Mouse (Mus musculus) kidney, adult 2 months (tissue): Measurements from ENCODE around the gene Crot. TPM values are rescaled to one million over a fixed set of nuclear protein-coding genes. Genes with fewer than 3 reads are reported as not detected.
A peak's percentile ranks its signal among the peaks of the same experiment; 100 is the strongest.

ENCODE experiments used
- DNase-seq: peaks from one replicate; pipeline ENCODE4 v3.0.0; 2021
- H3K27ac ChIP-seq: fragments of 200-500 bp; 2 replicates; pipeline ENCODE4 v1.5.1; 2012; ENCODE audit warnings: low read depth, low read length, control low read depth, inconsistent platforms; ENCODE audit not compliant: insufficient read depth
- H3K27me3 ChIP-seq: fragments of 200-500 bp; replicated peaks from 2 replicates; pipeline ENCODE4 v1.6.1; 2012; ENCODE audit warnings: mild to moderate bottlenecking, moderate library complexity, low read length, inconsistent platforms; ENCODE audit not compliant: control insufficient read depth, insufficient read depth
- H3K36me3 ChIP-seq: fragments of 200-500 bp; 2 replicates; pipeline ENCODE4 v1.6.1; 2012; ENCODE audit warnings: mild to moderate bottlenecking, moderate library complexity, low read length, inconsistent platforms; ENCODE audit not compliant: control insufficient read depth, insufficient read depth
- H3K4me1 ChIP-seq: fragments of 200-500 bp; 2 replicates; pipeline ENCODE4 v1.6.1; 2011; ENCODE audit warnings: low read length; ENCODE audit not compliant: control insufficient read depth, insufficient read depth
- H3K4me3 ChIP-seq: fragments of 200-500 bp; 2 replicates; pipeline ENCODE4 v1.5.1; 2011; ENCODE audit warnings: mild to moderate bottlenecking, low read depth, low read length, control low read depth; ENCODE audit not compliant: insufficient read depth
- CTCF ChIP-seq: fragments of 200-500 bp; conservative IDR thresholded peaks from 2 replicates; pipeline ENCODE4 v1.5.1; 2011; ENCODE audit warnings: low read depth, mild to moderate bottlenecking, control low read depth, low read length, moderate library complexity, mixed read lengths; ENCODE audit not compliant: insufficient read depth, insufficient read length
- POLR2A ChIP-seq: fragments of 200-500 bp; IDR thresholded peaks from one replicate; pipeline ENCODE4 v1.6.1; 2011; ENCODE audit warnings: low read depth, low read length, control low read depth
- WGBS: fragments of 180-500 bp; shearing (Covaris S2); methylation state at CpG from one replicate; pipeline ENCODE4 v1.1.7; 2018; 5-methylcytosine and 5-hydroxymethylcytosine counted together
- polyA plus RNA-seq: library from polyadenylated mRNA; depleted of rRNA; stranded (reverse); fragments of >200 nt; gene quantifications from 2 replicates; pipeline ENCODE4 v1.2.3, GENCODE M21; 2012

Gene Crot
- polyA plus RNA-seq, 1 experiment, result 43.5 TPM

GRCm38 (mm10) chr5:9037292-9037691 lies 40.2 kb upstream of the Crot start:
- Histone ChIP-seq H3K27me3 (no peaks in the 10 kb centered on the region), H3K4me1 (peaks cover 8% of the 10 kb centered on the region; the same call in 1 of the 2 replicates), H3K27ac (no peak overlapping the region), H3K36me3 (no peaks in the 10 kb centered on the region), H3K4me3 (no peak overlapping the region)
- DNase-seq, result no peak
- 71% methylated on average over 4 of the region's 4 CpGs for WGBS
- TF ChIP-seq CTCF, result no peak
- no peak for TF ChIP-seq POLR2A

DNA sequence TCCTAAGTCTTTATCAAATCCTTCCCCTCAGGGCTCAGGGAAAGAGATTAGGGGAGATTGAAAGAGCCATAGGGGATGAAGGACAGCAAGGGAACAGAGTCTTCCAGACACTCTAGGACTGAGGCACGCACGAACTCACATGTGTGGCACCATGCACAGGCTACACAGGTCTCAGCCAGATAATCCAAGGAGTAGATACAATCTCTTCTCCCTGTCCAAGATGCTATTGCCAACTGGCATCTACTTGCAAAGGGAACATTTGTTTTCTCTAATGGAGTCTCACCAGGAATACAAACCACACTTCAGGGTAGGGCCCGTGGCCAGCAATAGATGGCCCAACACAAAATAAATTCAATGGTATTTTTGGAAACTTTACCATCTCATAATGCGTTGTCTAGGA lies 38.3 kb upstream of the Crot start:
- no peak for DNase-seq
- H3K27ac ChIP-seq, result peak overlapping the region; percentile 91
- WGBS, result 93% methylated on average over 4 of the region's 4 CpGs

GRCm38 (mm10) chr5:9034535-9034934 lies 37.4 kb upstream of the Crot start:
- peak overlapping the region; percentile 91 for H3K27ac ChIP-seq
- no peak overlapping the region for H3K4me3 ChIP-seq
- no peaks in the 10 kb centered on the region for H3K27me3 ChIP-seq
- peak; percentile 92 for DNase-seq
- peaks cover 8% of the 10 kb centered on the region; the same call in 1 of the 2 replicates for H3K4me1 ChIP-seq
- TF ChIP-seq CTCF (no peak), POLR2A (no peak)
- 45% methylated on average over 9 of the region's 9 CpGs for WGBS
- H3K36me3 ChIP-seq, result no peaks in the 10 kb centered on the region

More for the DNA sequence above, 38.3 kb upstream of the Crot start:
- Histone ChIP-seq H3K36me3 (no peaks in the 10 kb centered on the region), H3K27me3 (no peaks in the 10 kb centered on the region), H3K4me1 (peaks cover 8% of the 10 kb centered on the region; the same call in 1 of the 2 replicates), H3K4me3 (no peak overlapping the region)
- TF ChIP-seq POLR2A, result no peak
- TF ChIP-seq CTCF, result no peak

- Histone ChIP-seq H3K36me3 (no peaks in the 10 kb centered on the region), H3K27me3 (no peaks in the 10 kb centered on the region), H3K27ac (peak overlapping the region; percentile 91), H3K4me1 (peaks cover 8% of the 10 kb centered on the region; the same call in 1 of the 2 replicates), H3K4me3 (no peak overlapping the region)
- DNase-seq, result peak; percentile 70
- whole genome bisulfite sequencing, result 63% methylated on average over 5 of the region's 5 CpGs
- TF ChIP-seq CTCF (no peak), POLR2A (no peak)
These were observed 36.7 kb upstream of the Crot start for GRCm38 (mm10) chr5:9033843-9034242.

GRCm38 (mm10) chr5:9032641-9033040 lies 35.5 kb upstream of the Crot start:
- TF ChIP-seq CTCF, result no peak
- TF ChIP-seq POLR2A, result no peak
- no peak for DNase-seq
- Histone ChIP-seq H3K36me3 (no peaks in the 10 kb centered on the region), H3K4me1 (peaks cover 11% of the 10 kb centered on the region; the same call in 1 of the 2 replicates), H3K4me3 (no peak overlapping the region), H3K27ac (no peak overlapping the region), H3K27me3 (no peaks in the 10 kb centered on the region)
- 93% methylated on average over 1 of the region's 1 CpGs for WGBS

DNA sequence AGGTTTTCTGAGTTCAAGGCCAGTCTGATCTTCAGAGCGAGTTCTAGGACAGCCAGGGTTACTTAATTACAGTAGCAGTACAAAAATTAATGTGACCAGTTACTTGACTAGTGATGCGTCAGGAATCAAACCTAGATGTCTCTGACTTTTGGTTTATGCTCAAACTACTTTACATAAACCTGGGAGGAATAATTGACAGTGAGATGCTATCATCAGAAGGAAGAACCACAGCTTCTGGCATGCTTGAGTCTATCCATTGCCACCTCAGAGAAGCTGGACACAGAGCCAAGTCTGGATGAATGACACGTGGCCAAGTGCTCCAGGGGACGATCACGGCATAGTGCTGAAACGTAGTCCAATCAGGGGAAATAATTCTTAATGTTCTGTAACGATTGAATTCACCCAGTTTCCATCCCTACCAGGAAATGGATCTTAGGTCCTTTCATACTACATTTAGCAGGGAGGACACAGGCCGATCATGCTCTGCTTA lies 35.0 kb upstream of the Crot start:
- no peak overlapping the region for H3K27ac ChIP-seq
- TF ChIP-seq POLR2A (no peak), CTCF (no peak)
- peak; percentile 80 for DNase-seq
- H3K27me3 ChIP-seq, result no peaks in the 10 kb centered on the region
- H3K4me1 ChIP-seq, result peaks cover 11% of the 10 kb centered on the region; the same call in 1 of the 2 replicates
- no peak overlapping the region for H3K4me3 ChIP-seq
- WGBS, result 46% methylated on average over 8 of the region's 8 CpGs
- H3K36me3 ChIP-seq, result no peaks in the 10 kb centered on the region

GRCm38 (mm10) chr5:9028266-9028841 lies 31.2 kb upstream of the Crot start:
- DNase-seq, result peak; percentile 72
- peaks cover 2% of the 10 kb centered on the region; the same call in 1 of the 2 replicates for H3K4me1 ChIP-seq
- H3K27me3 ChIP-seq, result no peaks in the 10 kb centered on the region
- no peak for TF ChIP-seq CTCF
- H3K4me3 ChIP-seq, result no peak overlapping the region
- 48% methylated on average over 1 of the region's 1 CpGs for WGBS
- peak overlapping the region; percentile 78; the same call in 1 of the 2 replicates for H3K27ac ChIP-seq
- no peaks in the 10 kb centered on the region for H3K36me3 ChIP-seq

DNA sequence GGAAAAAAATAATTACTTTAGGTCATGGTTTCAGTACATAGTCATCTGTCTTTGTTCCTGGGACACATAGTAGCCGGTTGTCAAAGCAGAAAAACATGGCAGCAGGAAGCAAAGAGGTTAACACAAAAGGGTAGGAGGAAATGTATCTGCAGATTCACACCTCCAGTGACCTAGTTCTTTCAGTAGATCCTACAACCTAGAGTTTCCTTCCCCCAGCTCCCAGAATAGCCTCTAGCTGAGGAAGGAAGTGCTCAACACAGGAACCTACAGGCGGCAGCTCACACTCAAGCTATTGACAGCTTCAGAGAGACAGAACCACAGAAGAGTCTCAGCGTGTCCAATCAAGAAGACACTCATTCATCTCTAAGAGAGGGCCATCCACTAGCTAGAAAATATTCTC lies 18.2 kb upstream of the Crot start:
- TF ChIP-seq POLR2A, result no peak
- no peak for TF ChIP-seq CTCF
- Histone ChIP-seq H3K4me1 (peaks cover 3% of the 10 kb centered on the region; the same call in 1 of the 2 replicates), H3K4me3 (no peak overlapping the region), H3K27ac (peak overlapping the region; percentile 83), H3K36me3 (no peaks in the 10 kb centered on the region), H3K27me3 (no peaks in the 10 kb centered on the region)
- DNase-seq, result no peak
- WGBS, result 46% methylated on average over 3 of the region's 3 CpGs
